Comparison of ENCODE assay signal across 7 mouse cellular contexts in genomic region chr8:122444058-122444748, GRCm38 (mm10). TPM values are rescaled to one million over a fixed set of nuclear protein-coding genes. Genes with fewer than 3 reads are reported as not detected.
A peak's percentile ranks its signal among the peaks of the same experiment; 100 is the strongest.
DNase-seq lines count a peak whose midpoint lies in the region; ATAC-seq lines count a peak whose summit lies in the region.

No protein-coding gene starts in this region.

- H3K9me3 ChIP-seq in megakaryocyte, embryonic 14.5 days: no peaks in the 10 kb centered on the region

- peak; percentile 36 for ATAC-seq in inflammation-experienced regulatory T-cells, adult 6 months

- peaks cover 22% of the 10 kb centered on the region for H3K27me3 ChIP-seq in megakaryocyte, embryonic 14.5 days (replicated peaks)

- H3K4me3 ChIP-seq in megakaryocyte, embryonic 14.5 days (replicated peaks): peak overlapping the region; percentile 96

- peak; percentile 86 to 95 for DNase-seq in adrenal gland, adult (ENCODE audit: inconsistent age in 2 of 2, low spot score in 1 of 2)
- DNase-seq in embryo, embryonic 10 days (ENCODE audit: low spot score): peak; percentile 68
- peak; percentile 71 to 80 for DNase-seq in gastrocnemius, adult 8-10 months (ENCODE audit: low spot score in 2 of 2)
- peak; percentile 58 to 86 for DNase-seq in left cerebral cortex, adult 9 months (ENCODE audit: low spot score in 2 of 2)
- peak; percentile 90 to 93 for DNase-seq in right cerebral cortex, postnatal 10 days (ENCODE audit: low spot score in 2 of 2)

- peaks cover 29% of the 10 kb centered on the region for H3K36me3 ChIP-seq in megakaryocyte, embryonic 14.5 days (replicated peaks; ENCODE audit: low read length)

- peaks cover 68% of the 10 kb centered on the region for H3K4me1 ChIP-seq in megakaryocyte, embryonic 14.5 days

RNA-seq across cellular contexts. Expression of gene Mvd, which starts 1.0 kb away (rescaled TPM):
- total RNA-seq in gastrocnemius, adult 8-10 months (2022): 1 to 10 TPM; 3.4 to 5.5 (median 4.8) TPM
- 10 to 100 TPM in 2 of 3 experiments, 1 to 10 TPM in 1; 6.6 to 15.3 (median 12.7) TPM for polyA plus RNA-seq in inflammation-experienced regulatory T-cells, adult 6 months (2017; shearing (Covaris generic))
- 66.0 and 142 TPM in 2 replicates for polyA plus RNA-seq in megakaryocyte, embryonic 14.5 days (2012; ENCODE audit: insufficient read depth, low replicate concordance)

RNA-seq across cellular contexts. Expression of gene Cyba, which starts 11.5 kb away (rescaled TPM):
- 1 to 10 TPM; 3.8 to 8.6 (median 5.7) TPM for total RNA-seq in gastrocnemius, adult 8-10 months (2022)
- 100 to 1,000 TPM; 664 to 875 (median 733) TPM for polyA plus RNA-seq in inflammation-experienced regulatory T-cells, adult 6 months (2017; shearing (Covaris generic))
- polyA plus RNA-seq in megakaryocyte, embryonic 14.5 days (2012; ENCODE audit: insufficient read depth, low replicate concordance): 3,699 and 12,582 TPM in 2 replicates

RNA-seq across cellular contexts. Expression of gene Snai3, which starts 16.3 kb away (rescaled TPM):
- 10 to 100 TPM in 3 of 4 experiments, 1 to 10 TPM in 1; 8.9 to 15.4 (median 13.7) TPM for total RNA-seq in gastrocnemius, adult 8-10 months (2022)
- polyA plus RNA-seq in inflammation-experienced regulatory T-cells, adult 6 months (2017; shearing (Covaris generic)): 10 to 100 TPM in 1 of 3 experiments, 1 to 10 TPM in 2; 2.6 to 13.9 (median 3.9) TPM
- polyA plus RNA-seq in megakaryocyte, embryonic 14.5 days (2012; ENCODE audit: insufficient read depth, low replicate concordance): 2.8 and 8.0 TPM in 2 replicates

RNA-seq across cellular contexts. Expression of gene Il17c, which starts 22.4 kb away (rescaled TPM):
- not detected for total RNA-seq in gastrocnemius, adult 8-10 months (2022)
- polyA plus RNA-seq in inflammation-experienced regulatory T-cells, adult 6 months (2017; shearing (Covaris generic)): under 1 TPM in 1 of 3 experiments, not detected in 2; 0.64 TPM
- 0.68 TPM in 1 of 2 replicates, not detected in the other for polyA plus RNA-seq in megakaryocyte, embryonic 14.5 days (2012; ENCODE audit: insufficient read depth, low replicate concordance)

RNA-seq across cellular contexts. Expression of gene Rnf166, which starts 31.7 kb away (rescaled TPM):
- total RNA-seq in gastrocnemius, adult 8-10 months (2022): 10 to 100 TPM; 29.9 to 37.5 (median 32.4) TPM
- 10 to 100 TPM; 30.5 to 56.1 (median 31.2) TPM for polyA plus RNA-seq in inflammation-experienced regulatory T-cells, adult 6 months (2017; shearing (Covaris generic))
- 86.9 and 219 TPM in 2 replicates for polyA plus RNA-seq in megakaryocyte, embryonic 14.5 days (2012; ENCODE audit: insufficient read depth, low replicate concordance)

Comparison
In these comparisons a context has a peak if more than half of its experiments do, and no peak if none do; other contexts are left out.
1. Peak in every context shown above with its lines: DNase-seq, ATAC-seq and H3K4me3 ChIP-seq.